8 mouse cellular contexts compared by ENCODE assay signal in genomic region chrX:151047431-151048058, GRCm38 (mm10). TPM values are rescaled to one million over a fixed set of nuclear protein-coding genes. Genes with fewer than 3 reads are reported as not detected.
DNase-seq lines count a peak whose midpoint lies in the region; ATAC-seq and TF ChIP-seq lines count a peak whose summit lies in the region.

No protein-coding gene starts in this region.

- H3K4me1 ChIP-seq in spleen, adult 2 months (ENCODE audit: control insufficient read depth, insufficient read depth, insufficient read length) = no peaks in the 10 kb centered on the region; the same call in 1 of the 2 replicates
- peaks cover 20% of the 10 kb centered on the region for H3K4me1 ChIP-seq in forebrain, embryonic 16.5 days (replicated peaks; ENCODE audit: control insufficient read depth, insufficient read depth, low read length)
- H3K4me1 ChIP-seq in hindbrain, embryonic 13.5 days (replicated peaks) = peaks cover 30% of the 10 kb centered on the region
- peaks cover 11% of the 10 kb centered on the region for H3K4me1 ChIP-seq in limb, embryonic 12.5 days (replicated peaks)

- ATAC-seq in forebrain, embryonic 16.5 days = peak; percentile 59
- peak; percentile 54; the same call in 1 of the 2 replicates for ATAC-seq in hindbrain, embryonic 13.5 days (ENCODE audit: low FRiP score)
- ATAC-seq in limb, embryonic 12.5 days (ENCODE audit: insufficient number of reproducible peaks, insufficient read depth, low FRiP score, low TSS enrichment, low read depth) = peak; percentile 29; the same call in 1 of the 2 replicates

- H3K9ac ChIP-seq in forebrain, embryonic 16.5 days (replicated peaks; ENCODE audit: low read depth, low read length) = peak overlapping the region; percentile 62
- H3K9ac ChIP-seq in hindbrain, embryonic 13.5 days = peak overlapping the region; percentile 89
- peak overlapping the region; percentile 86 for H3K9ac ChIP-seq in limb, embryonic 12.5 days (replicated peaks)

- WGBS in spleen, adult 2 months = 30% methylated on average over 55 of the region's 56 CpGs
- WGBS in forebrain, embryonic 16.5 days = 19% methylated on average over 38 of the region's 56 CpGs
- WGBS in hindbrain, embryonic 13.5 days = 20% methylated on average over 35 of the region's 56 CpGs
- WGBS in limb, embryonic 12.5 days = 29% methylated on average over 44 of the region's 56 CpGs

- H3K36me3 ChIP-seq in spleen, adult 2 months (ENCODE audit: control insufficient read depth, insufficient read depth, low read length) = no peaks in the 10 kb centered on the region
- no peaks in the 10 kb centered on the region for H3K36me3 ChIP-seq in forebrain, embryonic 16.5 days (ENCODE audit: control insufficient read depth, insufficient read depth)
- H3K36me3 ChIP-seq in hindbrain, embryonic 13.5 days = no peaks in the 10 kb centered on the region
- no peaks in the 10 kb centered on the region; the same call in 1 of the 2 replicates for H3K36me3 ChIP-seq in limb, embryonic 12.5 days

- TF ChIP-seq CTCF in spleen, adult 2 months (IDR thresholded peaks at IDR 0.05; ENCODE audit: extremely low read depth, insufficient read depth, insufficient read length, insufficient replicate concordance) = no peak

- H3K27ac ChIP-seq in spleen, adult 2 months (ENCODE audit: insufficient read depth, low read length) = no peak overlapping the region
- peak overlapping the region; percentile 92 for H3K27ac ChIP-seq in forebrain, embryonic 16.5 days (ENCODE audit: low read length)
- peak overlapping the region; percentile 91 for H3K27ac ChIP-seq in hindbrain, embryonic 13.5 days
- peak overlapping the region; percentile 92 for H3K27ac ChIP-seq in limb, embryonic 12.5 days

- no peak for TF ChIP-seq POLR2A in spleen, adult 2 months (IDR thresholded peaks at IDR 0.05; ENCODE audit: low read depth, low read length)

- no peak for DNase-seq in spleen, adult 2 months (ENCODE audit: low read depth in 1 of 2, low spot score in 2 of 2)
- no peak for DNase-seq in spleen, postnatal 14 days (ENCODE audit: low spot score in 2 of 2)
- DNase-seq in cerebellum, adult 18-20 months = peak; percentile 27 to 57
- DNase-seq in neural tube, embryonic 10.5 days (ENCODE audit: extremely low spot score, low spot score) = peak; percentile 72
- no peak for DNase-seq in spleen, adult 12 weeks (ENCODE audit: low spot score)

- peak overlapping the region; percentile 49; the same call in 1 of the 2 replicates for H3K4me3 ChIP-seq in spleen, adult 2 months (ENCODE audit: extremely low read depth, insufficient read depth, insufficient read length)
- H3K4me3 ChIP-seq in forebrain, embryonic 16.5 days (replicated peaks; ENCODE audit: low read length) = peak overlapping the region; percentile 57
- peak overlapping the region; percentile 70 for H3K4me3 ChIP-seq in hindbrain, embryonic 13.5 days
- H3K4me3 ChIP-seq in limb, embryonic 12.5 days (replicated peaks) = peak overlapping the region; percentile 66

- H3K27me3 ChIP-seq in spleen, adult 2 months (ENCODE audit: control insufficient read depth, insufficient read depth, low read length) = peaks cover 5% of the 10 kb centered on the region; the same call in 1 of the 2 replicates
- no peaks in the 10 kb centered on the region for H3K27me3 ChIP-seq in forebrain, embryonic 16.5 days (replicated peaks; ENCODE audit: control insufficient read depth, insufficient read depth, low read length)
- H3K27me3 ChIP-seq in hindbrain, embryonic 13.5 days = no peaks in the 10 kb centered on the region
- H3K27me3 ChIP-seq in limb, embryonic 12.5 days = peaks cover 15% of the 10 kb centered on the region; the same call in 1 of the 2 replicates

- no peaks in the 10 kb centered on the region for H3K9me3 ChIP-seq in forebrain, embryonic 16.5 days (ENCODE audit: control insufficient read depth, low read length)
- H3K9me3 ChIP-seq in hindbrain, embryonic 13.5 days = no peaks in the 10 kb centered on the region; the same call in 1 of the 2 replicates
- no peaks in the 10 kb centered on the region for H3K9me3 ChIP-seq in limb, embryonic 12.5 days

- H3K4me2 ChIP-seq in forebrain, embryonic 16.5 days (ENCODE audit: low read length) = peak overlapping the region; percentile 56
- H3K4me2 ChIP-seq in hindbrain, embryonic 13.5 days = peak overlapping the region; percentile 68
- H3K4me2 ChIP-seq in limb, embryonic 12.5 days = peak overlapping the region; percentile 69

RNA-seq across cellular contexts. Expression of gene Fgd1, which starts 1.6 kb away (rescaled TPM):
- polyA plus RNA-seq in spleen, adult 2 months (2012; rRNA removed) = 2.4 TPM in 2 replicates
- 10.0 and 10.9 TPM in 2 replicates for polyA plus RNA-seq in forebrain, embryonic 16.5 days (2015; fragmentation: Nextera tagmentation; extraction: Ambion mirVana)
- polyA plus RNA-seq in hindbrain, embryonic 13.5 days (2015; fragmentation: Nextera tagmentation; extraction: Ambion mirVana) = 11.1 and 12.7 TPM in 2 replicates
- polyA plus RNA-seq in limb, embryonic 12.5 days (2016; fragmentation: Nextera tagmentation; extraction: Ambion mirVana) = 19.4 and 20.6 TPM in 2 replicates

RNA-seq across cellular contexts. Expression of gene Gnl3l, which starts 30.4 kb away (rescaled TPM):
- polyA plus RNA-seq in spleen, adult 2 months (2012; rRNA removed) = 5.3 and 6.0 TPM in 2 replicates
- 60.3 and 66.9 TPM in 2 replicates for polyA plus RNA-seq in forebrain, embryonic 16.5 days (2015; fragmentation: Nextera tagmentation; extraction: Ambion mirVana)
- polyA plus RNA-seq in hindbrain, embryonic 13.5 days (2015; fragmentation: Nextera tagmentation; extraction: Ambion mirVana) = 81.7 and 85.0 TPM in 2 replicates
- polyA plus RNA-seq in limb, embryonic 12.5 days (2016; fragmentation: Nextera tagmentation; extraction: Ambion mirVana) = 28.6 and 31.3 TPM in 2 replicates

RNA-seq across cellular contexts. Expression of gene Tsr2, which starts 48.8 kb away (rescaled TPM):
- polyA plus RNA-seq in spleen, adult 2 months (2012; rRNA removed) = 2.7 and 3.0 TPM in 2 replicates
- polyA plus RNA-seq in forebrain, embryonic 16.5 days (2015; fragmentation: Nextera tagmentation; extraction: Ambion mirVana) = 36.0 and 38.3 TPM in 2 replicates
- polyA plus RNA-seq in hindbrain, embryonic 13.5 days (2015; fragmentation: Nextera tagmentation; extraction: Ambion mirVana) = 31.6 and 33.3 TPM in 2 replicates
- 45.9 and 46.7 TPM in 2 replicates for polyA plus RNA-seq in limb, embryonic 12.5 days (2016; fragmentation: Nextera tagmentation; extraction: Ambion mirVana)

Comparison
In these comparisons a context has a peak if more than half of its experiments do, and no peak if none do; other contexts are left out.
1. DNase-seq: peak in cerebellum, adult 18-20 months (2 of 2) and neural tube, embryonic 10.5 days (single experiment); none in spleen, adult 2 months (0 of 2), spleen, postnatal 14 days (0 of 2) and spleen, adult 12 weeks (single experiment).
2. Peak in every context shown above with its lines, with median percentiles within 50 percentile points of each other: H3K4me3 ChIP-seq, ATAC-seq, H3K4me2 ChIP-seq and H3K9ac ChIP-seq.